Mouse (Mus musculus) brain, embryonic 14.5 days (tissue): ENCODE measurements at regions not wholly inside any gene's neighbourhood (a gene's known extent, or its start where the extent isn't known, plus 50 kb on each side); places are given as distances from the start of the nearest gene placed in this dataset.

Experiments
- CTCF ChIP-seq: fragments of 200-500 bp; IDR thresholded peaks from 2 replicates; pipeline ENCODE4 v1.5.1; 2012; ENCODE audit warnings: inconsistent platforms, mild to moderate bottlenecking, moderate library complexity, borderline replicate concordance; ENCODE audit not compliant: insufficient read depth, insufficient read length; ENCODE audit errors: extremely low read depth
- POLR2A ChIP-seq: fragments of 200-500 bp; IDR thresholded peaks from 2 replicates; pipeline ENCODE4 v1.6.1; 2012; ENCODE audit warnings: mild to moderate bottlenecking, inconsistent platforms, borderline replicate concordance; ENCODE audit not compliant: poor library complexity, insufficient read depth, insufficient read length, severe bottlenecking; ENCODE audit errors: extremely low read depth

- no peak for TF ChIP-seq POLR2A
- TF ChIP-seq CTCF: no peak
Measured at GRCm38 (mm10) chr4:131132781-131133180, 188.6 kb downstream of the Matn1 start.
